Mouse (Mus musculus): ENCODE data around the gene Mrps27.

GRCm38 (mm10) chr13:99307930-99308359, 36.6 kb upstream of the Mrps27 start:
- TF ChIP-seq POLR2A (IDR thresholded peaks at IDR 0.05; ENCODE audit: borderline replicate concordance, control insufficient read depth, low read depth, low read length) (no peak), CTCF (IDR thresholded peaks at IDR 0.05; ENCODE audit: control insufficient read depth, insufficient read depth, low read length) (no peak)

All from bone marrow, adult 2 months (tissue).